Comparison of ENCODE assay signal across 10 mouse cellular contexts in genomic region chr17:24717943-24718342, GRCm38 (mm10). TPM values are rescaled to one million over a fixed set of nuclear protein-coding genes. Genes with fewer than 3 reads are reported as not detected.
DNase-seq lines count a peak whose midpoint lies in the region; ATAC-seq and TF ChIP-seq lines count a peak whose summit lies in the region.
"Had no signal": no experiment of that assay in that cellular context is flagged by ENCODE, and none has a peak within 500 bp of the region (broad histone marks: within the 10 kb centered on the region; RNA-seq: fewer than 3 reads in every experiment).

Gene Rnf151, minus strand, starts transcription at chr17:24718063.
Gene Rps2, plus strand, starts transcription at chr17:24718116.

- no peaks in the 10 kb centered on the region for H3K79me2 ChIP-seq in heart, adult 2 months (replicated peaks; ENCODE audit: control insufficient read depth, insufficient read depth, low read length)
- peaks cover 37% of the 10 kb centered on the region for H3K79me2 ChIP-seq in macrophage (ENCODE audit: inconsistent target)

- H3K4me2 ChIP-seq in heart, embryonic 12.5 days: peak within 1 kb of the TSS; percentile 79

- H3K4me3 ChIP-seq in heart, embryonic 12.5 days: peak within 1 kb of the TSS; percentile 95
- H3K4me3 ChIP-seq in heart, adult 2 months: no peak within 1 kb of the TSS
- H3K4me3 ChIP-seq in ES-Bruce4 (ENCODE audit: low read depth, low read length) (peak within 1 kb of the TSS; percentile 93), macrophage (ENCODE audit: inconsistent target) (peak within 1 kb of the TSS; percentile 68)
- peak within 1 kb of the TSS; percentile 82 for H3K4me3 ChIP-seq in hindbrain, embryonic 10.5 days

- TF ChIP-seq CTCF in heart, adult 2 months (IDR thresholded peaks at IDR 0.05): no peak
- no peak for TF ChIP-seq CTCF in ES-Bruce4 (IDR thresholded peaks at IDR 0.05; ENCODE audit: low read depth, low read length)

- no peak within 1 kb of the TSS for H3K27ac ChIP-seq in heart, embryonic 12.5 days (ENCODE audit: poor library complexity, severe bottlenecking)
- H3K27ac ChIP-seq in heart, adult 2 months: no peak within 1 kb of the TSS
- H3K27ac ChIP-seq in ES-Bruce4 (ENCODE audit: insufficient read depth, low read length): no peak within 1 kb of the TSS
- 0 out of 2 replicates have a peak within 1 kb of the TSS, but pooled peaks have one; percentile 94 for H3K27ac ChIP-seq in hindbrain, embryonic 10.5 days
- no peak within 1 kb of the TSS for H3K27ac ChIP-seq in macrophage

- peak within 1 kb of the TSS; percentile 98; the same call in 1 of the 2 replicates for H3K9ac ChIP-seq in heart, embryonic 12.5 days
- no peak within 1 kb of the TSS for H3K9ac ChIP-seq in heart, adult 2 months (ENCODE audit: low read depth, low read length)
- H3K9ac ChIP-seq in ES-Bruce4 (ENCODE audit: low read depth, poor library complexity, severe bottlenecking): peak within 1 kb of the TSS; percentile 86

- H3K36me3 ChIP-seq in heart, embryonic 12.5 days: peaks cover 41% of the 10 kb centered on the region
- H3K36me3 ChIP-seq in heart, adult 2 months (ENCODE audit: control insufficient read depth, insufficient read depth, low read length): peaks cover 12% of the 10 kb centered on the region
- peaks cover 32% of the 10 kb centered on the region for H3K36me3 ChIP-seq in ES-Bruce4 (ENCODE audit: control insufficient read depth, insufficient read depth, low read length, poor library complexity, severe bottlenecking)
- peaks cover 56% of the 10 kb centered on the region for H3K36me3 ChIP-seq in hindbrain, embryonic 10.5 days
- peaks cover 5% of the 10 kb centered on the region; the same call in 1 of the 2 replicates for H3K36me3 ChIP-seq in macrophage (ENCODE audit: inconsistent target)

- no peak for TF ChIP-seq POLR2A in heart, adult 2 months (IDR thresholded peaks at IDR 0.05; ENCODE audit: insufficient read depth, low read depth, low read length)
- TF ChIP-seq POLR2A in ES-Bruce4 (IDR thresholded peaks at IDR 0.05; ENCODE audit: insufficient read depth, low read length): no peak

- TF ChIP-seq EP300 in heart, adult 2 months (IDR thresholded peaks at IDR 0.05; ENCODE audit: insufficient read depth, low read depth, low read length): no peak
- no peak for TF ChIP-seq EP300 in ES-Bruce4 (IDR thresholded peaks at IDR 0.05; ENCODE audit: insufficient read depth, low read depth, low read length)

- H3K27me3 ChIP-seq in heart, embryonic 12.5 days (replicated peaks): no peaks in the 10 kb centered on the region
- no peaks in the 10 kb centered on the region for H3K27me3 ChIP-seq in heart, adult 2 months (ENCODE audit: control insufficient read depth, insufficient read depth, low read length)
- H3K27me3 ChIP-seq in ES-Bruce4 (ENCODE audit: control insufficient read depth, insufficient read depth, low read length, poor library complexity, severe bottlenecking): no peaks in the 10 kb centered on the region
- no peaks in the 10 kb centered on the region for H3K27me3 ChIP-seq in hindbrain, embryonic 10.5 days (ENCODE audit: insufficient read depth, poor library complexity, severe bottlenecking)

- no peak for DNase-seq in heart, adult 2 months
- no peak for DNase-seq in hindbrain, embryonic 10.5 days (ENCODE audit: low spot score)
- no peak for DNase-seq in right cerebral cortex, postnatal 4 days
- DNase-seq in left cerebral cortex, postnatal 36 days (ENCODE audit: low spot score in 2 of 2): no peak
- DNase-seq in embryo, embryonic 9.5 days (ENCODE audit: extremely low spot score): no peak
- DNase-seq: kidney, adult 18-20 months; retina, postnatal 1 day had no signal

- peaks cover 22% of the 10 kb centered on the region for H3K4me1 ChIP-seq in heart, embryonic 12.5 days (replicated peaks)
- H3K4me1 ChIP-seq in heart, adult 2 months (ENCODE audit: control insufficient read depth, insufficient read depth, low read length): peaks cover 5% of the 10 kb centered on the region
- H3K4me1 ChIP-seq in ES-Bruce4 (ENCODE audit: control insufficient read depth, insufficient read depth, low read length): no peaks in the 10 kb centered on the region
- H3K4me1 ChIP-seq in hindbrain, embryonic 10.5 days (replicated peaks): peaks cover 31% of the 10 kb centered on the region

- 78% methylated on average over 4 of the region's 4 CpGs for WGBS in heart, embryonic 12.5 days
- 73% methylated on average over 4 of the region's 4 CpGs for WGBS in heart, adult 2 months
- WGBS in hindbrain, embryonic 10.5 days: 84% methylated on average over 4 of the region's 4 CpGs
- 93% methylated on average over 4 of the region's 4 CpGs for WGBS in macrophage (ENCODE audit: missing documents)

- intact Hi-C loops in heart, adult 2 months (cut with DNase I): no loop called here
- intact Hi-C loops in left cerebral cortex, postnatal 36 days (cut with DNase I): no loop called here

- ATAC-seq in heart, embryonic 12.5 days (ENCODE audit: insufficient number of reproducible peaks, low FRiP score): no peak

- H3K9me3 ChIP-seq in heart, embryonic 12.5 days (replicated peaks): no peaks in the 10 kb centered on the region
- H3K9me3 ChIP-seq in ES-Bruce4 (replicated peaks; ENCODE audit: control insufficient read depth, insufficient read depth, low read length, poor library complexity, severe bottlenecking): no peaks in the 10 kb centered on the region
- H3K9me3 ChIP-seq in hindbrain, embryonic 10.5 days: no peaks in the 10 kb centered on the region

RNA-seq across cellular contexts. Expression of gene Rnf151, which starts in this region (rescaled TPM):
- polyA plus RNA-seq in heart, embryonic 12.5 days (2016; fragmentation: Nextera tagmentation; extraction: Ambion mirVana): not detected in 2 replicates
- not detected for total RNA-seq in heart, adult 2 months (2021)
- 0.15 and 0.68 TPM in 2 replicates for polyA plus RNA-seq in heart, adult 2 months (2012; rRNA removed)
- polyA plus RNA-seq in ES-Bruce4 (2011; ENCODE audit: insufficient read depth, insufficient read length, low read depth, missing spikeins): not detected in 2 replicates
- 0.22 TPM in 2 replicates for polyA plus RNA-seq in hindbrain, embryonic 10.5 days (2016; fragmentation: Nextera tagmentation; extraction: Ambion mirVana)
- 1 to 10 TPM in 1 of 26 experiments, under 1 TPM in 4, not detected in 21; 0.52 to 1.0 (median 0.70) TPM for total RNA-seq in macrophage (2018; cell fraction: chromatin; rRNA removed)
- total RNA-seq in macrophage (2018; cell fraction: cytosol; rRNA removed): not detected
- 1 to 10 TPM in 2 of 26 experiments, under 1 TPM in 3, not detected in 21; 0.44 to 1.5 (median 0.57) TPM for total RNA-seq in macrophage (2018; cell fraction: nucleus; rRNA removed)
- not detected in 3 replicates for polyA plus RNA-seq in macrophage (2018)
- not detected for total RNA-seq in left cerebral cortex, postnatal 36 days (2021)

RNA-seq across cellular contexts. Expression of gene Rps2, which starts in this region (rescaled TPM):
- polyA plus RNA-seq in heart, embryonic 12.5 days (2016; fragmentation: Nextera tagmentation; extraction: Ambion mirVana): 810 and 828 TPM in 2 replicates
- total RNA-seq in heart, adult 2 months (2021): 100 to 1,000 TPM; 675 to 722 TPM
- 2,277 and 2,346 TPM in 2 replicates for polyA plus RNA-seq in heart, adult 2 months (2012; rRNA removed)
- polyA plus RNA-seq in ES-Bruce4 (2011; ENCODE audit: insufficient read depth, insufficient read length, low read depth, missing spikeins) (1,670 and 1,851 TPM in 2 replicates), macrophage (2018) (612 to 1,759 TPM (median 1,226 TPM) in 3 replicates)
- polyA plus RNA-seq in hindbrain, embryonic 10.5 days (2016; fragmentation: Nextera tagmentation; extraction: Ambion mirVana): 1,403 and 1,781 TPM in 2 replicates
- 100 to 1,000 TPM in 22 of 26 experiments, 10 to 100 TPM in 4; 81.2 to 406 (median 129) TPM for total RNA-seq in macrophage (2018; cell fraction: chromatin; rRNA removed)
- total RNA-seq in macrophage (2018; cell fraction: cytosol; rRNA removed): 1,000 to 10,000 TPM in 13 of 26 experiments, 100 to 1,000 TPM in 13; 642 to 1,364 (median 989) TPM
- 100 to 1,000 TPM; 194 to 490 (median 261) TPM for total RNA-seq in macrophage (2018; cell fraction: nucleus; rRNA removed)
- total RNA-seq in left cerebral cortex, postnatal 36 days (2021): 100 to 1,000 TPM; 291 to 312 TPM
